Mouse (Mus musculus) midbrain, embryonic 14.5 days (tissue): Measurements from ENCODE around the gene 1810024B03Rik. TPM values are rescaled to one million over a fixed set of nuclear protein-coding genes. Genes with fewer than 3 reads are reported as not detected.
"Not testable (repeated sequence)": the region's sequence is repeated elsewhere in the genome, so short reads cannot be mapped to it uniquely, and the experiment has no call there.

Source experiments
- ATAC-seq: fragments of 200-750 bp; cut with Nextera tagmentation; 2 replicates; pipeline ENCODE4 v1.8.0; 2017; ENCODE audit warnings: moderate number of reproducible peaks, moderate library complexity; ENCODE audit not compliant: low FRiP score, low TSS enrichment
- DNase-seq: peaks from one replicate; pipeline ENCODE4 v3.0.0-alpha.2; 2015
- H3K27ac ChIP-seq: fragments of 300-500 bp; sonication (generic); replicated peaks from 2 replicates; pipeline ENCODE4 v1.5.1; 2014; ENCODE audit warnings: mild to moderate bottlenecking, low read depth, low read length, moderate library complexity
- H3K27me3 ChIP-seq: fragments of 300-500 bp; sonication (generic); 2 replicates; pipeline ENCODE4 v1.6.1; 2014; ENCODE audit warnings: low read length, control low read depth, mixed read lengths; ENCODE audit not compliant: control insufficient read depth, insufficient read depth
- H3K36me3 ChIP-seq: fragments of 300-500 bp; sonication (generic); 2 replicates; pipeline ENCODE4 v1.6.1; 2014; ENCODE audit warnings: low read length, control low read depth; ENCODE audit not compliant: control insufficient read depth, insufficient read depth
- H3K4me1 ChIP-seq: fragments of 300-500 bp; sonication (generic); 2 replicates; pipeline ENCODE4 v1.6.1; 2014; ENCODE audit warnings: mild to moderate bottlenecking, antibody characterized with exemption, low read length, control low read depth; ENCODE audit not compliant: control insufficient read depth, insufficient read depth
- H3K4me2 ChIP-seq: fragments of 300-500 bp; sonication (generic); 2 replicates; pipeline ENCODE4 v1.6.1; 2014; ENCODE audit warnings: mild to moderate bottlenecking, low read length, moderate library complexity
- H3K4me3 ChIP-seq: fragments of 300-500 bp; sonication (generic); replicated peaks from 2 replicates; pipeline ENCODE4 v1.5.1; 2014; ENCODE audit warnings: low read depth, low read length
- H3K9ac ChIP-seq: fragments of 300-500 bp; sonication (generic); replicated peaks from 2 replicates; pipeline ENCODE4 v1.6.1; 2014; ENCODE audit warnings: mild to moderate bottlenecking, low read length, moderate library complexity
- H3K9me3 ChIP-seq: fragments of 300-500 bp; sonication (generic); 2 replicates; pipeline ENCODE4 v1.6.1; 2016; ENCODE audit warnings: low read length, control low read depth, mixed read lengths; ENCODE audit not compliant: control insufficient read depth
- WGBS: fragments of 180-500 bp; shearing (Covaris S2); extraction: QIAGEN DNeasy Blood & Tissue Kit; methylation state at CpG from one replicate; pipeline ENCODE4 v1.1.7; 2014; 5-methylcytosine and 5-hydroxymethylcytosine counted together
- polyA plus RNA-seq: library from polyadenylated mRNA; unstranded; fragments of >200 nt; fragmentation: Nextera tagmentation; extraction: Ambion mirVana; gene quantifications from 2 replicates; pipeline ENCODE4 v1.2.1, GENCODE M21; 2014

1810024B03Rik gene
- polyA plus RNA-seq, 1 experiment from 2014 or later: 1.3 TPM

- ATAC-seq, H3K9me3 ChIP-seq, H3K9ac ChIP-seq, H3K4me1 ChIP-seq, H3K4me3 ChIP-seq, H3K4me2 ChIP-seq, H3K27me3 ChIP-seq, DNase-seq, H3K27ac ChIP-seq: not testable (repeated sequence)
- 85% methylated on average over 4 of the region's 4 CpGs for WGBS
- H3K36me3 ChIP-seq: peaks cover 10% of the 10 kb centered on the region
Measured at GRCm38 (mm10) chr2:127205936-127206335, 2.1 kb downstream of the 1810024B03Rik start.

- Histone ChIP-seq H3K27me3 (no peaks in the 10 kb centered on the region), H3K9me3 (no peaks in the 10 kb centered on the region), H3K4me2 (no peak overlapping the region), H3K9ac (no peak overlapping the region), H3K36me3 (peaks cover 2% of the 10 kb centered on the region; the same call in 1 of the 2 replicates), H3K4me3 (no peak overlapping the region), H3K27ac (no peak overlapping the region), H3K4me1 (peaks cover 9% of the 10 kb centered on the region)
- ATAC-seq (no peak), DNase-seq (peak; percentile 84)
- 37% methylated on average over 3 of the region's 3 CpGs for WGBS
Measured at GRCm38 (mm10) chr2:127204932-127205331, 3.1 kb downstream of the 1810024B03Rik start.

GRCm38 (mm10) chr2:127189574-127189973 is 18.5 kb downstream of the 1810024B03Rik start:
- H3K36me3 ChIP-seq: no peaks in the 10 kb centered on the region
- no peak overlapping the region for H3K9ac ChIP-seq
- H3K4me2 ChIP-seq: no peak overlapping the region
- DNase-seq (no peak), ATAC-seq (no peak)
- no peak overlapping the region for H3K4me3 ChIP-seq
- no peaks in the 10 kb centered on the region for H3K9me3 ChIP-seq
- H3K4me1 ChIP-seq: no peaks in the 10 kb centered on the region
- H3K27ac ChIP-seq: no peak overlapping the region
- no peaks in the 10 kb centered on the region for H3K27me3 ChIP-seq

GRCm38 (mm10) chr2:127182598-127183381 is 25.3 kb downstream of the 1810024B03Rik start:
- no peaks in the 10 kb centered on the region for H3K9me3 ChIP-seq
- WGBS: 2% methylated on average over 17 of the region's 17 CpGs
- ATAC-seq (peak; percentile 100), DNase-seq (peak; percentile 91)
- peak overlapping the region; percentile 76 for H3K9ac ChIP-seq
- H3K4me1 ChIP-seq: peaks cover 7% of the 10 kb centered on the region; the same call in 1 of the 2 replicates
- H3K4me3 ChIP-seq: peak overlapping the region; percentile 53
- H3K27ac ChIP-seq: peak overlapping the region; percentile 85
- peak overlapping the region; percentile 80 for H3K4me2 ChIP-seq
- no peaks in the 10 kb centered on the region for H3K27me3 ChIP-seq
- H3K36me3 ChIP-seq: no peaks in the 10 kb centered on the region

GRCm38 (mm10) chr2:127166261-127166660 is 41.8 kb downstream of the 1810024B03Rik start:
- WGBS: 14% methylated on average over 1 of the region's 1 CpGs
- not testable (repeated sequence) for H3K9ac ChIP-seq, ATAC-seq, H3K4me2 ChIP-seq, H3K36me3 ChIP-seq, H3K4me1 ChIP-seq, H3K9me3 ChIP-seq, H3K4me3 ChIP-seq, H3K27ac ChIP-seq, H3K27me3 ChIP-seq
- peak; percentile 89 for DNase-seq

- Histone ChIP-seq H3K9me3 (no peaks in the 10 kb centered on the region), H3K36me3 (no peaks in the 10 kb centered on the region), H3K4me2 (no peak overlapping the region), H3K4me1 (no peaks in the 10 kb centered on the region), H3K27me3 (no peaks in the 10 kb centered on the region), H3K27ac (no peak overlapping the region), H3K9ac (no peak overlapping the region), H3K4me3 (no peak overlapping the region)
- no peak for ATAC-seq
- WGBS: 67% methylated on average over 4 of the region's 4 CpGs
- no peak for DNase-seq
Measured at GRCm38 (mm10) chr2:127165675-127166074, 42.4 kb downstream of the 1810024B03Rik start.

GRCm38 (mm10) chr2:127145699-127146098 is 62.4 kb downstream of the 1810024B03Rik start:
- no peak for ATAC-seq
- 89% methylated on average over 3 of the region's 3 CpGs for WGBS

GRCm38 (mm10) chr2:127143158-127144063 is 64.7 kb downstream of the 1810024B03Rik start, which contains the start of gene Itpripl1:
Gene Itpripl1, minus strand, starts transcription at chr2:127143442.
- Histone ChIP-seq H3K9me3 (no peaks in the 10 kb centered on the region), H3K27ac (no peak within 1 kb of the TSS), H3K36me3 (no peaks in the 10 kb centered on the region), H3K9ac (peak within 1 kb of the TSS; percentile 60), H3K4me2 (peak within 1 kb of the TSS; percentile 91), H3K4me1 (peaks cover 4% of the 10 kb centered on the region; the same call in 1 of the 2 replicates), H3K27me3 (no peaks in the 10 kb centered on the region), H3K4me3 (peak within 1 kb of the TSS; percentile 51)
- peak; percentile 67 for ATAC-seq
- DNase-seq: peak; percentile 67
- WGBS: 4% methylated on average over 31 of the region's 31 CpGs

More at GRCm38 (mm10) chr2:127145699-127146098, 62.4 kb downstream of the 1810024B03Rik start:
- H3K27ac ChIP-seq: no peak overlapping the region
- peaks cover 4% of the 10 kb centered on the region; the same call in 1 of the 2 replicates for H3K4me1 ChIP-seq
- no peak for DNase-seq
- H3K4me2 ChIP-seq: no peak overlapping the region
- 0 out of 2 replicates have a peak, but pooled peaks cover 3% of the 10 kb centered on the region for H3K9me3 ChIP-seq
- H3K9ac ChIP-seq: no peak overlapping the region
- H3K4me3 ChIP-seq: no peak overlapping the region
- no peaks in the 10 kb centered on the region for H3K36me3 ChIP-seq
- H3K27me3 ChIP-seq: no peaks in the 10 kb centered on the region
